Mouse (Mus musculus) hindlimb bud, embryonic 11.5 days (tissue): ENCODE data around the gene Gm21762.
"Not testable (repeated sequence)": the region's sequence is repeated elsewhere in the genome, so short reads cannot be mapped to it uniquely, and the experiment has no call there.

ENCODE experiments used
- DNase-seq: peaks from one replicate; pipeline ENCODE4 v3.0.0-alpha.2; 2012; ENCODE audit warnings: low read depth, low spot score; ENCODE audit errors: extremely low spot score

The Gm21762 gene

GRCm38 (mm10) chr13:120215847-120216246 is at the start of gene Gm21762:
TSS of gene Gm21762 (minus strand) at chr13:120215947.
- not testable (repeated sequence) for DNase-seq

GRCm38 (mm10) chr13:120262870-120263269 is 47.1 kb upstream of the Gm21762 start, which contains the start of gene AF067061:
TSS of gene AF067061 (plus strand) at chr13:120263114.
- not testable (repeated sequence) for DNase-seq

GRCm38 (mm10) chr13:120259718-120260117 is 44.0 kb upstream of the Gm21762 start:
- not testable (repeated sequence) for DNase-seq

GRCm38 (mm10) chr13:120258817-120259658 is 43.3 kb upstream of the Gm21762 start:
- DNase-seq: not testable (repeated sequence)

GRCm38 (mm10) chr13:120251208-120251924 is 35.6 kb upstream of the Gm21762 start:
- DNase-seq: not testable (repeated sequence)

GRCm38 (mm10) chr13:120238811-120239210 is 23.1 kb upstream of the Gm21762 start, which contains the start of gene Gm21731:
TSS of gene Gm21731 (plus strand) at chr13:120239111.
- DNase-seq: not testable (repeated sequence)

- DNase-seq: not testable (repeated sequence)
Measured at GRCm38 (mm10) chr13:120232447-120233049, 16.8 kb upstream of the Gm21762 start.

- not testable (repeated sequence) for DNase-seq
Measured at GRCm38 (mm10) chr13:120231798-120232197, 16.1 kb upstream of the Gm21762 start.

GRCm38 (mm10) chr13:120223012-120223659 is 7.4 kb upstream of the Gm21762 start:
- DNase-seq: not testable (repeated sequence)

GRCm38 (mm10) chr13:120220922-120221321 is 5.2 kb upstream of the Gm21762 start:
- not testable (repeated sequence) for DNase-seq

- DNase-seq: not testable (repeated sequence)
Measured at GRCm38 (mm10) chr13:120196189-120196821, 19.4 kb downstream of the Gm21762 start.

GRCm38 (mm10) chr13:120172133-120172532 is 43.6 kb downstream of the Gm21762 start, which contains the start of gene Gm21818:
TSS of gene Gm21818 (plus strand) at chr13:120172433.
- not testable (repeated sequence) for DNase-seq

- not testable (repeated sequence) for DNase-seq
Measured at GRCm38 (mm10) chr13:120168301-120168700, 47.4 kb downstream of the Gm21762 start.
